9 mouse cellular contexts compared by ENCODE assay signal in the genomic region with DNA sequence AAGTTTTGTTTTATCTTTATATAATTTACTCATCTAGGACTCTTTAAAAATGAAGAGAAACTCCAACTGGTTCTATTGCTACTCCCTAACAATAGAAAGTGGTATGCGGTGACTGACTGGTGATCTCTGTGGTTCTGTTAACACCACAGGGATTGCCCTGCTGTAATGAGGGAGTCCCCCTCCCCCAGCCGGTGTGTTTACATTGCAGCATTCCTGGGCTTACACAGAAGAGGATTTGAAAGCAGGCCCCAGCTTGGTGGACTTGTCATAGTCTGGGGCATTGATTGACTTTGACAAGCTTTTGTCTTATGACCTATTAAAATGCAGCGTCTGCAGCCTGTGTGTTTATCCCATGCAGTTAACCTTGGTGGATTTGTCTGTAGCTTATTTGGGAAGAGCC.
DNase-seq lines count a peak whose midpoint lies in the region; ATAC-seq and TF ChIP-seq lines count a peak whose summit lies in the region.
"Had no signal": no experiment of that assay in that cellular context is flagged by ENCODE, and none has a peak within 500 bp of the region (broad histone marks: within the 10 kb centered on the region; RNA-seq: fewer than 3 reads in every experiment).

No protein-coding gene starts in this region.

- H3K4me3 ChIP-seq in kidney, postnatal 0 days (replicated peaks; ENCODE audit: low read depth, low read length) = no peak overlapping the region
- no peak overlapping the region for H3K4me3 ChIP-seq in ES-Bruce4 (ENCODE audit: low read depth, low read length)
- H3K4me3 ChIP-seq in bone marrow macrophage, adult 2 months (ENCODE audit: insufficient read depth, low read length) = no peak overlapping the region
- no peak overlapping the region for H3K4me3 ChIP-seq in macrophage (ENCODE audit: inconsistent target)
- H3K4me3 ChIP-seq: neural tube, embryonic 12.5 days had no signal

- H3K36me3 ChIP-seq in kidney, postnatal 0 days (ENCODE audit: insufficient read depth, low read length) = no peaks in the 10 kb centered on the region
- H3K36me3 ChIP-seq in ES-Bruce4 (ENCODE audit: control insufficient read depth, insufficient read depth, low read length, poor library complexity, severe bottlenecking) (no peaks in the 10 kb centered on the region), macrophage (ENCODE audit: inconsistent target) (no peaks in the 10 kb centered on the region)
- H3K36me3 ChIP-seq: neural tube, embryonic 12.5 days had no signal

- peak; percentile 69; the same call in 1 of the 2 replicates for TF ChIP-seq EP300 in ES-Bruce4 (IDR thresholded peaks at IDR 0.05; ENCODE audit: insufficient read depth, low read depth, low read length)

- H3K4me1 ChIP-seq in kidney, postnatal 0 days (replicated peaks; ENCODE audit: insufficient read depth, low read length) = peaks cover 5% of the 10 kb centered on the region
- peaks cover 3% of the 10 kb centered on the region for H3K4me1 ChIP-seq in ES-Bruce4 (ENCODE audit: control insufficient read depth, insufficient read depth, low read length)
- H3K4me1 ChIP-seq in bone marrow macrophage, adult 2 months (ENCODE audit: control insufficient read depth, insufficient read depth, low read length) = peaks cover 43% of the 10 kb centered on the region
- H3K4me1 ChIP-seq: neural tube, embryonic 12.5 days had no signal

- no peaks in the 10 kb centered on the region for H3K27me3 ChIP-seq in kidney, postnatal 0 days (ENCODE audit: insufficient read depth, low read length)
- no peaks in the 10 kb centered on the region for H3K27me3 ChIP-seq in ES-Bruce4 (ENCODE audit: control insufficient read depth, insufficient read depth, low read length, poor library complexity, severe bottlenecking)
- H3K27me3 ChIP-seq: neural tube, embryonic 12.5 days had no signal

- ATAC-seq in kidney, postnatal 0 days (replicated peaks; ENCODE audit: low FRiP score, low read depth) = no peak
- ATAC-seq in CD4-positive, CD25-positive, alpha-beta regulatory T cell, adult 4 months = no peak

- H3K27ac ChIP-seq in kidney, postnatal 0 days = peak overlapping the region; percentile 19; the same call in 1 of the 2 replicates
- no peak overlapping the region for H3K27ac ChIP-seq in ES-Bruce4 (ENCODE audit: insufficient read depth, low read length)
- H3K27ac ChIP-seq in bone marrow macrophage, adult 2 months (ENCODE audit: insufficient read depth, low read depth, low read length) = peak overlapping the region; percentile 59
- peak overlapping the region; percentile 58 for H3K27ac ChIP-seq in macrophage
- H3K27ac ChIP-seq: neural tube, embryonic 12.5 days had no signal

- H3K4me2 ChIP-seq in kidney, postnatal 0 days (ENCODE audit: low read length) = no peak overlapping the region
- H3K4me2 ChIP-seq: neural tube, embryonic 12.5 days had no signal

- no peaks in the 10 kb centered on the region for H3K9me3 ChIP-seq in kidney, postnatal 0 days (replicated peaks; ENCODE audit: low read length)
- no peaks in the 10 kb centered on the region for H3K9me3 ChIP-seq in ES-Bruce4 (replicated peaks; ENCODE audit: control insufficient read depth, insufficient read depth, low read length, poor library complexity, severe bottlenecking)
- H3K9me3 ChIP-seq: neural tube, embryonic 12.5 days had no signal

- no peak for TF ChIP-seq CTCF in kidney, postnatal 0 days (IDR thresholded peaks at IDR 0.05; ENCODE audit: low read depth)
- TF ChIP-seq CTCF in ES-Bruce4 (IDR thresholded peaks at IDR 0.05; ENCODE audit: low read depth, low read length) = no peak
- TF ChIP-seq CTCF in bone marrow macrophage, adult 2 months (IDR thresholded peaks at IDR 0.05; ENCODE audit: low read depth, low read length) = no peak

- peaks cover 91% of the 10 kb centered on the region for H3K79me2 ChIP-seq in macrophage (ENCODE audit: inconsistent target)

- H3K9ac ChIP-seq in kidney, postnatal 0 days (ENCODE audit: low read depth, low read length) = no peak overlapping the region
- H3K9ac ChIP-seq in ES-Bruce4 (ENCODE audit: low read depth, poor library complexity, severe bottlenecking) = no peak overlapping the region
- H3K9ac ChIP-seq: neural tube, embryonic 12.5 days had no signal

- DNase-seq in kidney, postnatal 0 days (ENCODE audit: low spot score) = no peak
- no peak for DNase-seq in kidney, adult 8-10 months
- no peak for DNase-seq in urinary bladder, postnatal 4 days (ENCODE audit: low spot score in 2 of 2)
- no peak for DNase-seq in adrenal gland, postnatal 10 days

- TF ChIP-seq POLR2A in ES-Bruce4 (IDR thresholded peaks at IDR 0.05; ENCODE audit: insufficient read depth, low read length) = no peak
- TF ChIP-seq POLR2A in bone marrow macrophage, adult 2 months (IDR thresholded peaks at IDR 0.05; ENCODE audit: borderline replicate concordance, low read depth, low read length) = no peak

- WGBS in kidney, postnatal 0 days = 35% methylated on average over 3 of the region's 3 CpGs
- 81% methylated on average over 3 of the region's 3 CpGs for WGBS in macrophage (ENCODE audit: missing documents)
